Mouse (Mus musculus): ENCODE measurements around the gene Gnb1l.

DNA sequence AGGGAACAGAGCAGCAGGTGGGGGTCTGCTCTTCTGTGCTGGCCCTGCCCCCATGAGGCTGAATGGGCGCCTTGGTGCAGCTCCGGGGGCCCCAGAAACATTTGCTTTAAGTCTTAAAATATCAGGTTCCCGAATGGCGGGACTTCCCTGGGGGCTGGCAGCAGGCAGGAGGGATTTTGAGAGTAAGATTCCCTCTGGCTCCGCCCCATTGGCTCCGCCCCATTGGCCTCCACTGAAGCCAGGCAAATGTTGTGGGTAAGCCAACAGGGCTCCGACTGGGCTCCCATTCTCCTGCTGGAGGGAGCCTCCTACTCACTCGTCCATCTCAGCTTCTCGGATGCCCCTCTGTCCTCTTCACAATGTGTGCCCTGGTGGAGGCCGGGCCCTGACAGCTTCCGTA, 109.7 kb downstream of the Gnb1l start:
- TF ChIP-seq CEBPB (IDR thresholded peaks at IDR 0.05; ENCODE audit: low read depth) (no peak), CTCF (IDR thresholded peaks at IDR 0.05; ENCODE audit: control insufficient read depth, insufficient read depth, insufficient read length) (no peak), MAX (IDR thresholded peaks at IDR 0.05) (no peak), MYOD1 (IDR thresholded peaks at IDR 0.05; ENCODE audit: control insufficient read depth, insufficient read length, low read depth) (no peak)
